ENCODE assay signal across 39 mouse cellular contexts in the genomic region with DNA sequence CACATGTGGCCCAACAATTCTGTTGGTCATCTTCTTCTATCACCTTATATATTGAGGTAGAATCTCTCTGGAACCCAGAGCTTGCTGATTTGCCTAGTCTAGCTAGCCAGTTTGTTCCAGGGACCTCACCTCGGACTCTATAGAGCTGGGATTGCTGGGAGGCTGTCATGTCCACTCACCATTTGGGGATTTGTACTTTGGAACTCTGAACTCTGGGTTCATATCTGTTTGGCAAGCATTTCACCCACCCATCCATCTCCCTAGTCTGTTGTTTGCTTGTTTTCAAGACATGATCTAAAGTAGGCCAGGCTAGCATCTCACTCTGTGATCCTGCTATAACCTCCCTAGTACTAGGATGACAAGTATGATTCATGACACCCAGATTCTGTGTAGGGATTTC. TPM values are rescaled to one million over a fixed set of nuclear protein-coding genes. Genes with fewer than 3 reads are reported as not detected.
"Had no signal": no experiment of that assay in that cellular context is flagged by ENCODE, and none has a peak within 500 bp of the region (broad histone marks: within the 10 kb centered on the region; RNA-seq: fewer than 3 reads in every experiment).

No protein-coding gene starts in this region.

- H3K9me3 ChIP-seq: embryonic facial prominence, embryonic 10.5 days; embryonic facial prominence, embryonic 12.5 days; embryonic facial prominence, embryonic 13.5 days; embryonic facial prominence, embryonic 15.5 days; forebrain, embryonic 10.5 days; forebrain, embryonic 12.5 days; forebrain, embryonic 13.5 days; forebrain, embryonic 15.5 days had no signal

- H3K36me3 ChIP-seq: embryonic facial prominence, embryonic 10.5 days; embryonic facial prominence, embryonic 12.5 days; embryonic facial prominence, embryonic 13.5 days; embryonic facial prominence, embryonic 15.5 days; forebrain, embryonic 10.5 days; forebrain, embryonic 12.5 days; forebrain, embryonic 15.5 days had no signal

- H3K9ac ChIP-seq: embryonic facial prominence, embryonic 12.5 days; embryonic facial prominence, embryonic 13.5 days; embryonic facial prominence, embryonic 15.5 days; forebrain, embryonic 12.5 days; forebrain, embryonic 13.5 days; forebrain, embryonic 15.5 days; forebrain, postnatal 0 days had no signal

- H3K4me2 ChIP-seq: embryonic facial prominence, embryonic 12.5 days; embryonic facial prominence, embryonic 13.5 days; embryonic facial prominence, embryonic 15.5 days; forebrain, embryonic 12.5 days; forebrain, embryonic 13.5 days; forebrain, embryonic 15.5 days had no signal

- ATAC-seq: forebrain, embryonic 13.5 days; forebrain, embryonic 14.5 days; forebrain, embryonic 15.5 days; forebrain, embryonic 16.5 days; forebrain, postnatal 0 days had no signal

- H3K4me1 ChIP-seq: embryonic facial prominence, embryonic 10.5 days; embryonic facial prominence, embryonic 12.5 days; embryonic facial prominence, embryonic 13.5 days; embryonic facial prominence, embryonic 15.5 days; forebrain, embryonic 10.5 days; forebrain, embryonic 12.5 days; forebrain, embryonic 13.5 days; forebrain, embryonic 15.5 days had no signal

- H3K27me3 ChIP-seq: embryonic facial prominence, embryonic 12.5 days; embryonic facial prominence, embryonic 13.5 days; embryonic facial prominence, embryonic 15.5 days; forebrain, embryonic 12.5 days; forebrain, embryonic 13.5 days; forebrain, embryonic 15.5 days had no signal

- H3K4me3 ChIP-seq: embryonic facial prominence, embryonic 10.5 days; embryonic facial prominence, embryonic 12.5 days; embryonic facial prominence, embryonic 13.5 days; embryonic facial prominence, embryonic 15.5 days; erythroblast, embryonic 14.5 days; forebrain, embryonic 10.5 days; forebrain, embryonic 12.5 days; forebrain, embryonic 13.5 days; forebrain, embryonic 15.5 days; gastrocnemius, adult 2 months had no signal

- DNase-seq: cerebellum, adult 18-20 months; cerebellum, adult 2 months; cerebellum, adult 8-10 months; cerebellum, adult 9-10 months; cerebellum, adult 9-11 months; cerebellum, postnatal 10 days; cerebellum, postnatal 14 days; cerebellum, postnatal 25 days; cerebellum, postnatal 36 days; embryo, embryonic 11 days; forebrain, postnatal 0 days; gastrocnemius, adult 2 months; gastrocnemius, postnatal 10 days; gastrocnemius, postnatal 14 days; gastrocnemius, postnatal 25 days; gastrocnemius, postnatal 36 days; heart, adult 11 months had no signal

- H3K27ac ChIP-seq: embryonic facial prominence, embryonic 10.5 days; embryonic facial prominence, embryonic 12.5 days; embryonic facial prominence, embryonic 13.5 days; embryonic facial prominence, embryonic 15.5 days; forebrain, embryonic 10.5 days; forebrain, embryonic 12.5 days; forebrain, embryonic 13.5 days; forebrain, embryonic 15.5 days; gastrocnemius, adult 2 months had no signal

RNA-seq across cellular contexts. Expression of gene Sftpd, which starts 10.1 kb away (rescaled TPM):
- total RNA-seq: common myeloid progenitor, adult 5-6 weeks; forebrain, postnatal 0 days; gastrocnemius, adult 18-20 months; gastrocnemius, adult 2 months; gastrocnemius, adult 8-10 months; gastrocnemius, postnatal 10 days; gastrocnemius, postnatal 14 days; gastrocnemius, postnatal 25 days; gastrocnemius, postnatal 36 days; gastrocnemius, postnatal 4 days; granulocyte monocyte progenitor cell, adult 5-6 weeks had no signal
- polyA plus RNA-seq: cerebellum, adult 2 months; cortical plate, adult 2 months; embryonic facial prominence, embryonic 10.5 days; embryonic facial prominence, embryonic 11.5 days; embryonic facial prominence, embryonic 12.5 days; embryonic facial prominence, embryonic 13.5 days; erythroblast, embryonic 14.5 days; forebrain, embryonic 10.5 days; forebrain, embryonic 11.5 days; forebrain, embryonic 12.5 days; forebrain, embryonic 13.5 days; forebrain, embryonic 14.5 days; forebrain, embryonic 15.5 days; forebrain, embryonic 16.5 days; forebrain, postnatal 0 days; frontal cortex, adult 2 months had no signal

RNA-seq across cellular contexts. Expression of gene Mbl1, which starts 23.5 kb away (rescaled TPM):
- total RNA-seq: common myeloid progenitor, adult 5-6 weeks; forebrain, postnatal 0 days; gastrocnemius, adult 18-20 months; gastrocnemius, adult 2 months; gastrocnemius, adult 8-10 months; gastrocnemius, postnatal 14 days; gastrocnemius, postnatal 25 days; gastrocnemius, postnatal 36 days; granulocyte monocyte progenitor cell, adult 5-6 weeks had no signal
- polyA plus RNA-seq: cerebellum, adult 2 months; cortical plate, adult 2 months; embryonic facial prominence, embryonic 10.5 days; embryonic facial prominence, embryonic 11.5 days; embryonic facial prominence, embryonic 12.5 days; embryonic facial prominence, embryonic 13.5 days; embryonic facial prominence, embryonic 14.5 days; embryonic facial prominence, embryonic 15.5 days; erythroblast, embryonic 14.5 days; forebrain, embryonic 10.5 days; forebrain, embryonic 11.5 days; forebrain, embryonic 12.5 days; forebrain, embryonic 13.5 days; forebrain, embryonic 14.5 days; forebrain, embryonic 15.5 days; forebrain, embryonic 16.5 days; forebrain, postnatal 0 days; frontal cortex, adult 2 months; gonadal fat pad, adult 2 months had no signal

RNA-seq across cellular contexts. Expression of gene Sftpa1, which starts 43.2 kb away (rescaled TPM):
- total RNA-seq: common myeloid progenitor, adult 5-6 weeks; forebrain, postnatal 0 days; gastrocnemius, adult 18-20 months; gastrocnemius, adult 2 months; gastrocnemius, adult 8-10 months; gastrocnemius, postnatal 10 days; gastrocnemius, postnatal 14 days; gastrocnemius, postnatal 25 days; gastrocnemius, postnatal 36 days; granulocyte monocyte progenitor cell, adult 5-6 weeks had no signal
- polyA plus RNA-seq: cerebellum, adult 2 months; cortical plate, adult 2 months; embryonic facial prominence, embryonic 10.5 days; embryonic facial prominence, embryonic 11.5 days; embryonic facial prominence, embryonic 12.5 days; embryonic facial prominence, embryonic 13.5 days; embryonic facial prominence, embryonic 14.5 days; embryonic facial prominence, embryonic 15.5 days; erythroblast, embryonic 14.5 days; forebrain, embryonic 10.5 days; forebrain, embryonic 11.5 days; forebrain, embryonic 12.5 days; forebrain, embryonic 13.5 days; forebrain, embryonic 14.5 days; forebrain, embryonic 15.5 days; forebrain, embryonic 16.5 days; forebrain, postnatal 0 days; frontal cortex, adult 2 months; gonadal fat pad, adult 2 months had no signal
